Mouse (Mus musculus): ENCODE measurements around the gene Maml3.

DNA sequence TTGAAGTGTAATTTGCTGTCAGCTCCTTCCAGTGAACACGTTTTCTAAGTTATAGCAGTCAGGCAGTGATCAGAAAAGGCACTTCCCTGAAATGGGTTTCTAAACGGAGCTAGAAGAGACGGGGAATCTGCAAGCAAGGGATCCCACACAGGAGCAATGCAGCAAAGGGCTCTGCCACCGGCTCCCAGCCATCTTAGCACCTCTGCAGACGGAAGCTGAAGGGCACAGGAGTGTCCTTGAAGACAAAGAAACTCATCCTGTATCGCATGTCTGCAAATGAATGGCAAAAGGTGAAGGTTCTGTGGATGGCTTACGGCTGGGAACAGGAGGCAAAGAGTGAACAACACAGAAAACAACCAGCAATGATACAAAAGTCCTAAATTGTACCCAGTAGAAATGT, 319.1 kb downstream of the Maml3 start:
- no peak for TF ChIP-seq CTCF (IDR thresholded peaks at IDR 0.05; ENCODE audit: insufficient read depth, low read depth, low read length)
- TF ChIP-seq POLR2A (IDR thresholded peaks at IDR 0.05; ENCODE audit: insufficient read depth, low read depth, low read length), result no peak

All from olfactory bulb, adult 2 months (tissue).